Mouse (Mus musculus) liver, embryonic 14.5 days (tissue): Measurements from ENCODE around the gene Tox2. TPM values are rescaled to one million over a fixed set of nuclear protein-coding genes. Genes with fewer than 3 reads are reported as not detected.

Source experiments
- ATAC-seq: fragments of 200-750 bp; cut with Nextera tagmentation; 2 replicates; pipeline ENCODE4 v1.8.0; 2017; ENCODE audit warnings: moderate number of reproducible peaks, mild to moderate bottlenecking, moderate library complexity; ENCODE audit not compliant: insufficient read depth
- DNase-seq, 3 experiments: peaks; one replicate each; pipeline ENCODE4 v3.0.0-alpha.2; 2012 to 2013; ENCODE audit warnings: low read depth in 3 of 3, low spot score in 3 of 3
- H3K27ac ChIP-seq: fragments of 300-500 bp; sonication (generic); 2 replicates; pipeline ENCODE4 v1.5.1; 2014; ENCODE audit warnings: moderate library complexity, mild to moderate bottlenecking, control low read depth, inconsistent platforms
- H3K27me3 ChIP-seq: fragments of 300-500 bp; sonication (generic); 2 replicates; pipeline ENCODE4 v1.6.1; 2014; ENCODE audit warnings: mild to moderate bottlenecking, low read length, moderate library complexity; ENCODE audit not compliant: control insufficient read depth, insufficient read depth
- H3K36me3 ChIP-seq: fragments of 300-500 bp; sonication (generic); replicated peaks from 2 replicates; pipeline ENCODE4 v1.6.1; 2014; ENCODE audit warnings: low read depth; ENCODE audit not compliant: control insufficient read depth, insufficient read depth
- H3K4me1 ChIP-seq, 2 experiments: fragments of 200-500 bp in 1 of 2; fragments of 300-500 bp in 1 of 2; sonication (generic) in 1 of 2; replicated peaks; 2 replicates each; pipeline ENCODE4 v1.6.1; 2012 to 2014; ENCODE audit warnings: antibody characterized with exemption in 1 of 2, inconsistent platforms in 1 of 2, low read length in 1 of 2; ENCODE audit not compliant: control insufficient read depth in 2 of 2, insufficient read depth in 2 of 2
- H3K4me2 ChIP-seq: fragments of 300-500 bp; sonication (generic); 2 replicates; pipeline ENCODE4 v1.6.1; 2014; ENCODE audit warnings: low read depth, mild to moderate bottlenecking, control low read depth, moderate library complexity
- H3K4me3 ChIP-seq, 2 experiments: fragments of 200-500 bp in 1 of 2; fragments of 300-500 bp in 1 of 2; sonication (generic) in 1 of 2; 2 replicates each; pipeline ENCODE4 v1.5.1; 2012 to 2014; ENCODE audit warnings: low read depth in 2 of 2, low read length in 2 of 2, mild to moderate bottlenecking in 2 of 2, control low read depth in 1 of 2, inconsistent platforms in 1 of 2, moderate library complexity in 1 of 2; ENCODE audit not compliant: insufficient read depth in 1 of 2
- H3K9ac ChIP-seq: fragments of 300-500 bp; sonication (generic); replicated peaks from 2 replicates; pipeline ENCODE4 v1.6.1; 2014; ENCODE audit warnings: mild to moderate bottlenecking, control low read depth, moderate library complexity
- H3K9me3 ChIP-seq: fragments of 300-500 bp; sonication (generic); 2 replicates; pipeline ENCODE4 v1.6.1; 2016; ENCODE audit warnings: low read length, mixed read lengths; ENCODE audit not compliant: control insufficient read depth
- CTCF ChIP-seq: IDR thresholded peaks from 2 replicates; pipeline ENCODE4 v1.5.1; 2016; ENCODE audit warnings: antibody characterized with exemption, low read depth, control low read depth
- EP300 ChIP-seq: IDR thresholded peaks from 2 replicates; pipeline ENCODE4 v1.6.1; 2016; ENCODE audit warnings: antibody characterized with exemption, low read depth
- WGBS: fragments of 180-500 bp; shearing (Covaris S2); extraction: QIAGEN DNeasy Blood & Tissue Kit; methylation state at CpG from one replicate; pipeline ENCODE4 v1.1.7; 2014; ENCODE audit not compliant: insufficient replicate concordance; 5-methylcytosine and 5-hydroxymethylcytosine counted together
- polyA plus RNA-seq, 2 experiments: library from polyadenylated mRNA; depleted of rRNA in 1 of 2; stranded (reverse) in 1 of 2; unstranded in 1 of 2; fragments of >200 nt; fragmentation: Nextera tagmentation in 1 of 2; extraction: Ambion mirVana in 1 of 2; gene quantifications; 2 replicates each; pipeline versions ENCODE4 v1.2.1 to v1.2.3; 2012 to 2014

The Tox2 gene
- polyA plus RNA-seq, 2 experiments = 0.25 to 0.71 TPM

- no peak overlapping the region for H3K27ac ChIP-seq
- TF ChIP-seq CTCF (no peak), EP300 (no peak)
- 48% methylated on average over 1 of the region's 1 CpGs for WGBS
- no peak overlapping the region for H3K4me2 ChIP-seq
- no peak for DNase-seq
- H3K4me1 ChIP-seq = no peaks in the 10 kb centered on the region; a peak in 1 of 4 replicates
- no peak overlapping the region for H3K4me3 ChIP-seq
- H3K9ac ChIP-seq = no peak overlapping the region
- peaks cover 18% of the 10 kb centered on the region for H3K27me3 ChIP-seq
- no peaks in the 10 kb centered on the region for H3K9me3 ChIP-seq
- no peak for ATAC-seq
- no peaks in the 10 kb centered on the region for H3K36me3 ChIP-seq
These were observed 169.7 kb downstream of the Tox2 start for GRCm38 (mm10) chr2:163372627-163373026.

Other genes with a start within 250 kb of the Tox2 start
- gene Sgk2, start 215.8 kb upstream of the Tox2 start, polyA plus RNA-seq (2012; rRNA removed) = 1.9 and 2.1 TPM in 2 replicates
- 3.6 and 4.0 TPM in 2 replicates for gene Sgk2, start 215.8 kb upstream of the Tox2 start, polyA plus RNA-seq (2014; fragmentation: Nextera tagmentation; extraction: Ambion mirVana)
- 8.1 and 10.9 TPM in 2 replicates for gene Ift52, start 185.8 kb upstream of the Tox2 start, polyA plus RNA-seq (2012; rRNA removed)
- gene Ift52, start 185.8 kb upstream of the Tox2 start, polyA plus RNA-seq (2014; fragmentation: Nextera tagmentation; extraction: Ambion mirVana) = 15.6 and 16.3 TPM in 2 replicates
- gene Mybl2, start 148.4 kb upstream of the Tox2 start, polyA plus RNA-seq (2012; rRNA removed) = 28.7 and 33.7 TPM in 2 replicates
- gene Mybl2, start 148.4 kb upstream of the Tox2 start, polyA plus RNA-seq (2014; fragmentation: Nextera tagmentation; extraction: Ambion mirVana) = 30.8 and 33.5 TPM in 2 replicates
- not detected in 2 replicates for gene Gtsf1l, start 115.3 kb upstream of the Tox2 start, polyA plus RNA-seq (2012; rRNA removed)
- gene Gtsf1l, start 115.3 kb upstream of the Tox2 start, polyA plus RNA-seq (2014; fragmentation: Nextera tagmentation; extraction: Ambion mirVana) = not detected in 2 replicates
- gene Jph2, start 194.9 kb downstream of the Tox2 start, polyA plus RNA-seq (2012; rRNA removed) = 0.07 and 0.10 TPM in 2 replicates
- gene Jph2, start 194.9 kb downstream of the Tox2 start, polyA plus RNA-seq (2014; fragmentation: Nextera tagmentation; extraction: Ambion mirVana) = 0.03 TPM in 1 of 2 replicates, not detected in the other
- gene Oser1, start 221.6 kb downstream of the Tox2 start, polyA plus RNA-seq (2012; rRNA removed) = 10.1 and 12.8 TPM in 2 replicates
- gene Oser1, start 221.6 kb downstream of the Tox2 start, polyA plus RNA-seq (2014; fragmentation: Nextera tagmentation; extraction: Ambion mirVana) = 31.3 and 34.6 TPM in 2 replicates
- gene Gdap1l1, start 235.4 kb downstream of the Tox2 start, polyA plus RNA-seq (2012; rRNA removed) = 0.03 and 0.18 TPM in 2 replicates
- gene Gdap1l1, start 235.4 kb downstream of the Tox2 start, polyA plus RNA-seq (2014; fragmentation: Nextera tagmentation; extraction: Ambion mirVana) = 0.11 TPM in 1 of 2 replicates, not detected in the other